Mouse (Mus musculus): ENCODE results near the gene Foxs1.

The Foxs1 gene

GRCm38 (mm10) chr2:152930276-152930675 lies 2.7 kb downstream of the Foxs1 start:
- in situ Hi-C loops (cut with MboI; ENCODE audit: unreplicated experiment in 2 of 2), result loop anchor here (10.0 kb wide), 2 partner anchors 245 to 315 kb away; partner anchors contain the start of gene Mcts2 (in 1 of the 2)

GRCm38 (mm10) chr2:152928988-152929370 lies 4.0 kb downstream of the Foxs1 start:
- in situ Hi-C loops (cut with MboI; ENCODE audit: unreplicated experiment in 2 of 2), result no loop called here

DNA sequence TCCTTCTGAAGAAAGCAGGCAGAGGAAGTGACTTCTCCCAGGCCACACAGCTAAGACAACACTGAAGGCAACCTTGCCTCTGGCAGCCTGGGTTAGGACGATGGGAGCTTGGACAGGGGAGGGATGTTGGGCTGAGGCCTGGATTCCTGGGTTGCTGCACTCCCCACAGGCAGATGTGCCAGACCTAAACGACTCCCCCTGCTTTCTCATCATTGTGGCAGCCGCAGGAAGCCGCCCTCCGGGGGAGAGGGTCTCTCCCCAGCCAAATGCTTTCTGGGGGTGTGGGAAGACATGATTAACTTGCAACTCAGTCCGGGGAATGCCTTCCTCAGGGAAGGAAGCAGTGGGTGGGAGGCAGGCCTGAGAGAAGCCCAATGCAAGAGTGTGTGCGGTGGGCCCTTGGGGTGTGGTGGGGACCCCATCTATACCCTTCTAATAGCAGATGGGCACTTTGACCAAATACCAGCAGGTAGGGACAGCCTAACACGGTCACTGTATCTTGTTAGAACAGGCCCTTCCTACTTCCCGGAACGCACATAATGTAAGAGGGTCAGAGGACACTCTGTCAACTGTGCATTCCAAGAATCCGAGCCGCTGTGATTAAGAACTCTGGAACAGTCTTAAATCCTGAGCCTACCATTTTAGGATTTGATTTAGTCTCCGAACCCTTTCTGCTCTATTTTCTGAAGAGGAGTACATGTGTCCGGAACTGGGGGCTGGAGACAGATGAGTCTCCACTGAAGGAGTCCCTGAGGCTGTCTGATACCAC lies 4.6 kb downstream of the Foxs1 start:
- in situ Hi-C loops (cut with MboI; ENCODE audit: unreplicated experiment in 2 of 2), result no loop called here

GRCm38 (mm10) chr2:152927371-152927770 lies 5.6 kb downstream of the Foxs1 start:
- in situ Hi-C loops (cut with MboI; ENCODE audit: unreplicated experiment in 2 of 2), result no loop called here

DNA sequence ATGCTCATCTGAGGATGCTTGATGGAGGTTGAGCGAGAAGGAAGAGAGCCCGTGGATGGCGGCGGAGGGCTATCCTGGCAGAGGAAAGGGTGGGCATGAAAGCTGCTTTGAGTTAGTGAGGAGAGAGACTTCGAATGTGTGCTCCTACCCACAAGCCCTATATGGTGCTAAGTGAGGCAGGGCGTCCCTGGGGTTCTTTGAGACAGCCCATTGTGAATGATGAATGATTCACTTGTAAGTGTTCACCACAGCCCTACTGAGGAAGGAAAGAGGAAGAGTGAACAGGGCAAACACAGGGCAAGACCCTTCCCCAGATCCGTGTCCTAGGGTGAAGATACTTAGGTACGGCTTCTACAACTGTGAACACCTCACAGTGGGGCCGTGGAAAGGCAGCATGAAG lies 6.1 kb downstream of the Foxs1 start:
- in situ Hi-C loops (cut with MboI; ENCODE audit: unreplicated experiment in 2 of 2), result no loop called here

GRCm38 (mm10) chr2:152925189-152925872 lies 7.7 kb downstream of the Foxs1 start:
- in situ Hi-C loops (cut with MboI; ENCODE audit: unreplicated experiment in 2 of 2), result no loop called here

DNA sequence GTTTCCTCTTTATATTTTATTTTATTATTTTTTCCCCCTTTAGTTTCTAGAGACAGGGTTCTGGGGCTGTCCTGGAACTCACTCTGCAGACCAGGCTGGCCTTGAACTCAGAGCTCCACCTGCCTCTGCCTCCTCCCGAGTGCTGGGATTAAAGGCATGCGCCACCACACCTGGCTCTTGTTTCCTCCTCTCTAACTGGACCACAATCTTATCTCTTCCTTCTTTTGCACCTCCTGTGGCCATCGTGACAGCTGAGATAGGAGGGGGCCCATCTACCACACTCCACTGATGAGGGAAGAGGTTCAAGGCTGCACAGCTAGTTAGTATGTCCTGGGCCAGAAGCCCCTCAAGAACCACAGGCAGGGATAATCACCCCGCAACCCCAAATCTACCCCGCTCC lies 8.5 kb downstream of the Foxs1 start:
- in situ Hi-C loops (cut with MboI; ENCODE audit: unreplicated experiment in 2 of 2), result loop anchor here in 1 of 2 experiments (25.0 kb wide), 2 partner anchors 488 to 663 kb away; no protein-coding TSS in a partner anchor

DNA sequence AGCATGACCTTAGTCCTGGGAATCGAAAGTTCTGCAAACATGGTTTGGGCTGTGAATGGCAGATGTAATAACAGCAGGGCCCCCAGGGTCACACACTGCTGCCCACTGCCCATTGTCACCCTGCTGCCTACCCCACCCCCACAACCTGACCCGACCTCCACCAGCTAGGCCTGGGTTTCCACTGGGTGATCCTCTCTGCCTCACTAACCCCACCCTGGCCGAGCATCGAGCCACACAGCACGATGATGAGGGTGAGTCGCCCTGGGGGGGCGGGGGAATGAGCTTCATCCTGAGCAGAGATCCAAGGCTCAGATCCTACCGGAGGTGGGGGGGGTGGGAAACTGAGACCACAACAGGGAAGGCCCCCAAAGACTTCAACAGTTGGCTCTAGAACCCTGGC lies 8.9 kb downstream of the Foxs1 start:
- in situ Hi-C loops (cut with MboI; ENCODE audit: unreplicated experiment in 2 of 2), result loop anchor here in 1 of 2 experiments (25.0 kb wide), 2 partner anchors 488 to 663 kb away; no protein-coding TSS in a partner anchor

- in situ Hi-C loops (cut with MboI; ENCODE audit: unreplicated experiment in 2 of 2), result loop anchor here in 1 of 2 experiments (25.0 kb wide), 2 partner anchors 489 to 664 kb away; no protein-coding TSS in a partner anchor
Measured at GRCm38 (mm10) chr2:152923621-152924020, 9.4 kb downstream of the Foxs1 start.

GRCm38 (mm10) chr2:152922376-152922775 lies 10.6 kb downstream of the Foxs1 start:
- in situ Hi-C loops (cut with MboI; ENCODE audit: unreplicated experiment in 2 of 2), result loop anchor here in 1 of 2 experiments (25.0 kb wide), 2 partner anchors 490 to 665 kb away; no protein-coding TSS in a partner anchor

DNA sequence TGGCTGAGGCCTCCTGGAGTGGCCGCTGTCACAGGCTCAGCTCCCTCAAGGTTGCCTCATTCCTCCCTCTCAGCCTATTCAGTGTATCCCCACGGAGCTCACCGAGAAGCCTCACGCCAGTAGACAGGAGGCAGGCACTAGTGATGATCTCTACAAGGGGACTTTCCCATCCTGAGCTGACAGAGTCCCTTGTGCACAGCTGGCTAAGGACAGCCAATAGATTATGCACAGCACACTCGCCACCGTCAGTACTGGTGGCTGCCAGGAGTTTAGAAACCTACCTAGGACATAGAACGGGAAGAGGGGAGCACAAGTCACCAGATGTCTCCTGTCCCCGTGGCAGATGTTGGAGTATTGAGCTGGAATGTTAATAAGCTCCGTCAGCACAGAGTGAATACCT lies 15.3 kb downstream of the Foxs1 start:
- in situ Hi-C loops (cut with MboI; ENCODE audit: unreplicated experiment in 2 of 2), result loop anchor here (5.0 to 25.0 kb wide), 9 partner anchors 97 to 677 kb away; partner anchors contain the start of gene Pdrg1 (in 2 of the 2)

- in situ Hi-C loops (cut with MboI; ENCODE audit: unreplicated experiment in 2 of 2), result loop anchor here (5.0 to 25.0 kb wide), 9 partner anchors 99 to 679 kb away; partner anchors contain the start of gene Pdrg1 (in 2 of the 2)
Measured at GRCm38 (mm10) chr2:152916111-152916510, 16.9 kb downstream of the Foxs1 start.

DNA sequence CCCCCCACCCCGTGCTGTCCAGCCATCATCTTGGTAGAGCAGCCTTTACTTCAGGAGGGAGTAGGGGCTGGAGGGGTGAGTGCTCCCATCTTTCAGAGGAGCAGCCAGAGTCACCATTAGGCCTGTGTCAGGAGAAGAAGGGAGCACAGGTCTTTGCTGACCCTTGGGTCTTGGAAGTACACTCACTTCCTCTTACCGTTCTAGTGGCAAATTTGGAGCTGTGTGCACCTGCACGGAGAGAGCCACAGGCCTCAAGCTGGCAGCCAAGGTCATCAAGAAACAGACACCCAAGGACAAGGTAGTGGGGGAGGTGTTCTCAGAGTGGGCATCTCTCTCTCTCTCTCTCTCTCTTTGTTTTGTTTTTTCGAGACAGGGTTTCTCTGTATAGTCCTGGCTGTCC lies 17.6 kb downstream of the Foxs1 start:
- in situ Hi-C loops (cut with MboI; ENCODE audit: unreplicated experiment in 2 of 2), result loop anchor here (5.0 to 25.0 kb wide), 9 partner anchors 99 to 679 kb away; partner anchors contain the start of gene Pdrg1 (in 2 of the 2)

DNA sequence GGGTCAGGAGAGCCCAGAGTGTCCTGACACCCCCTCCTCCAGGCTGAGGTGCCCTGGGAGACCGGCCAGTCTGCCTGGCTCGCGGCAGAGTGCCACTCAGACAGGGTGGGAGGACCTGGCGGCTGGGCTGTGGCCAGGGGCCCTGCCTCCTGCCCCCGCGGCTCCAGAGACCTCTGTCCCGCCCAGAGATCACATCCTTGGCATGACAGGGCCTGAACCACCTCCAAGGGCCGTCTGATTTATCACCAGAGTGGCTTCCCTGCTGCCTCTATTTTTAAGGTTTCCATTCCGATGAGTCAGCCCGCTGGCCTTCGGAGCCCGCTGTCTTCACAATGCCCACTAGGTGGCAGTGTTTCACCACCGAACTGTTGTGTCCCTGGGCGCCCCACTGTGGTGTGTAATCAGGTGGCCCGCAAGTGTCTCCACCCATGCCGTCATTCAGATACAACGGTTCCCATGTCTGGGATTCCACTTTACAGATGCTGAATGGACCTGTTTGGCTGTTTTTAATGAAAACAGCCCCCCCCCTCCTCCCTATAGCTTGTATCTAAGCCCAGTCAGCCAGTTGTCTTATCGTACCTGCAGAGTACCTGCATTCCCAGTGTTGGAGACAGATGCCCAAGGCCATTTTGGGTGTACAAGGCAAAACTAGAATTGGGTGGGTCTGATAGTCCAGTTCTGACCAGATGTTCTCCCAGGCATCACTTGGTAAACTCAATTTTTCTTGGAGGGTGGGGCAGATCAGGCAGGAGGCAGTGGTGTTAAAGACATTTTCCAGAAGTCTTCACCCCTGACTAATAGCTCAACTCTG lies 18.5 kb downstream of the Foxs1 start:
- in situ Hi-C loops (cut with MboI; ENCODE audit: unreplicated experiment in 2 of 2), result loop anchor here (5.0 to 25.0 kb wide), 9 partner anchors 100 to 680 kb away; partner anchors contain the start of gene Pdrg1 (in 2 of the 2)

- in situ Hi-C loops (cut with MboI; ENCODE audit: unreplicated experiment in 2 of 2), result loop anchor here (10.0 to 25.0 kb wide), 7 partner anchors 101 to 681 kb away; partner anchors contain the start of gene Pdrg1 (in 2 of the 2)
Measured at GRCm38 (mm10) chr2:152913471-152913870, 19.5 kb downstream of the Foxs1 start.

DNA sequence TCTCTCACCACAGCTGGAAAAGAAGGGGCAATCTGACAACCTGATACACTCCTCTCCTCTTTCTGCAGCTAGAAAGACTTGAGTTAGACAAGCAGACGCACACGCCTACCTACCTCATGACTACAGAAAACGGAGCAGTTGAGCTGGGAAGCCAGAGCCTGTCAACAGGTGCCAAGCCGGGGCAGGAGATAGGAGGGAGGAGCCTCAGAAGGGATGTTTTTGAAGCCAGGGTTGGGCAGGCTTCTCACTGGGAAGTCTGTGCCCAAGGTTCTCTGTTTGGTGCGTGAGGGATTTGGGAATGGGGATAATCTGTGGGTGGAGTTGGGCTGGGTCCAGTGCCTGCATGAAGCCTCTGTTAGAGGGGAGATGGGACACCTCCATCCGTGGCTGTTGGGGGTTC lies 21.6 kb downstream of the Foxs1 start:
- in situ Hi-C loops (cut with MboI; ENCODE audit: unreplicated experiment in 2 of 2), result loop anchor here (10.0 to 25.0 kb wide), 7 partner anchors 103 to 683 kb away; partner anchors contain the start of gene Pdrg1 (in 2 of the 2)

DNA sequence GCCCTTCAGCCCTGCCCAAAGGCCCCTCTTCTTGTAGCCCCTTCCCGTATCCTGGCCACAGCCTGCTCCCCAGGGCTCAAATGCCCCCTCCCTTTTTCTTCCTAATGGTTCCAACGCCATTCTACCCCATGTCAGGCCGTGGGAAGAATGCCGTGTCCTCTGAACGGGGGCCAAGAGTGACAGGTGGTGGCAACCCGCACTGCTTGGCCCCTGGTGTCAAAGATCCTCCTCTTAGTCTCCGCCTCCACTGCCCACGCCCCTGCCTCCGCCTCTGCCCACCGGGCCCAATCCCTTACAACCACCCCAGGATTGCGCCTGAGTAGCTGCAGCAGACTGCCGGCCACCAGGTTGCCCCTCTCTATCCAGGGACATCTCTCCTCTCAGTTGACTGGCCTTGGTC lies 22.0 kb downstream of the Foxs1 start, which contains the start of gene Mylk2:
Gene Mylk2, plus strand, starts transcription at position 322 of the 400 bp plus-strand sequence.
- in situ Hi-C loops (cut with MboI; ENCODE audit: unreplicated experiment in 2 of 2), result loop anchor here (10.0 to 25.0 kb wide), 7 partner anchors 104 to 684 kb away; partner anchors contain the start of gene Pdrg1 (in 2 of the 2)

GRCm38 (mm10) chr2:152909848-152910247 lies 23.2 kb downstream of the Foxs1 start:
- in situ Hi-C loops (cut with MboI; ENCODE audit: unreplicated experiment in 2 of 2), result loop anchor here (10.0 to 25.0 kb wide), 7 partner anchors 105 to 685 kb away; partner anchors contain the start of gene Pdrg1 (in 2 of the 2)

GRCm38 (mm10) chr2:152907114-152907943 lies 25.7 kb downstream of the Foxs1 start:
- in situ Hi-C loops (cut with MboI; ENCODE audit: unreplicated experiment in 2 of 2), result loop anchor here in 1 of 2 experiments (25.0 kb wide), 2 partner anchors 505 to 680 kb away; no protein-coding TSS in a partner anchor

Data from v-Abl transformed pro-B cells (cell line).